Mouse (Mus musculus) c-Kit-negative CD71-positive TER-119-positive erythroid progenitor cells, embryonic 14.5 days (primary cell): Measurements from ENCODE around the gene 4931414P19Rik.
A peak's percentile ranks its signal among the peaks of the same experiment; 100 is the strongest.

Experiments
- DNase-seq: peaks from one replicate; pipeline ENCODE4 v3.0.0-alpha.2; 2013; ENCODE audit warnings: low read depth, low spot score

4931414P19Rik gene

GRCm38 (mm10) chr14:54583681-54584338 is 22.0 kb downstream of the 4931414P19Rik start:
- DNase-seq, result peak; percentile 58

- DNase-seq, result no peak
Measured at GRCm38 (mm10) chr14:54582536-54582935, 23.3 kb downstream of the 4931414P19Rik start.

- no peak for DNase-seq
Measured at GRCm38 (mm10) chr14:54579638-54580037, 26.2 kb downstream of the 4931414P19Rik start.

GRCm38 (mm10) chr14:54578063-54578462 is 27.7 kb downstream of the 4931414P19Rik start:
- no peak for DNase-seq

- DNase-seq, result no peak
Measured at GRCm38 (mm10) chr14:54577089-54577982, 28.5 kb downstream of the 4931414P19Rik start, which contains the start of gene Ajuba. Ajuba (minus strand) TSS chr14:54577558.

GRCm38 (mm10) chr14:54576241-54577088 is 29.3 kb downstream of the 4931414P19Rik start:
- DNase-seq, result no peak

GRCm38 (mm10) chr14:54575631-54576030 is 30.2 kb downstream of the 4931414P19Rik start:
- DNase-seq, result no peak

- DNase-seq, result no peak
Measured at GRCm38 (mm10) chr14:54575031-54575430, 30.8 kb downstream of the 4931414P19Rik start.

- DNase-seq, result no peak
Measured at GRCm38 (mm10) chr14:54574253-54574652, 31.5 kb downstream of the 4931414P19Rik start.

- no peak for DNase-seq
Measured at GRCm38 (mm10) chr14:54572790-54573736, 32.7 kb downstream of the 4931414P19Rik start.

- no peak for DNase-seq
Measured at GRCm38 (mm10) chr14:54572122-54572521, 33.7 kb downstream of the 4931414P19Rik start.

- no peak for DNase-seq
Measured at GRCm38 (mm10) chr14:54569451-54570392, 36.1 kb downstream of the 4931414P19Rik start.

GRCm38 (mm10) chr14:54568694-54569414 is 36.9 kb downstream of the 4931414P19Rik start:
- peak; percentile 56 for DNase-seq

- no peak for DNase-seq
Measured at GRCm38 (mm10) chr14:54560527-54561242, 45.1 kb downstream of the 4931414P19Rik start.

GRCm38 (mm10) chr14:54557330-54557729 is 48.5 kb downstream of the 4931414P19Rik start:
- no peak for DNase-seq

GRCm38 (mm10) chr14:54553975-54554769 is 51.6 kb downstream of the 4931414P19Rik start, which contains the start of gene Haus4:
Haus4 (minus strand) TSS chr14:54554616.
- DNase-seq, result peak; percentile 90

GRCm38 (mm10) chr14:54553454-54553974 is 52.3 kb downstream of the 4931414P19Rik start:
- DNase-seq, result peak; percentile 47
